Mouse (Mus musculus): ENCODE measurements around the gene Lactb.

DNA sequence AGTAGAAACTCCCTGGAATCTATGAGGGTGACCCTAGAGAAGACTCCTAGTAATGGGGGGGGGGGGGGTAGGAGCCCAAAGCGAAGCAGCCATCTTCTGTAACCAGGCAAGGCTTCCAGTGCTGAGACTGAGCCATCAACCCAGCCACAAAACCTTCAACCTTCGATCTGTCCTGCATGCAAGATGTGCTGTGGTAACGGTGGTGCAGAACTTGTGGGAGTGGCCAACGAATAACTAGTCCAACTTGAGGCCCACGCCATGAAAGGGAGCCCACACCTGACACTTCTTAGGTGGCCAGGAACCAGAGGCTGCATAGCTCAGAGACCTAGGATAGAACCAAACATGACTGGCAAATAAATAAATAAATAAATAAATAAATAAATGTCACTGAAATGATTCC lies 64.6 kb downstream of the Lactb start:
- no peak for TF ChIP-seq CTCF (IDR thresholded peaks at IDR 0.05; ENCODE audit: low read depth)
- no peak for TF ChIP-seq EP300 (IDR thresholded peaks at IDR 0.05; ENCODE audit: low read depth)

All from liver, postnatal 0 days (tissue).